Mouse (Mus musculus) forebrain, embryonic 14.5 days (tissue): Measurements from ENCODE around the gene Dazap1. TPM values are rescaled to one million over a fixed set of nuclear protein-coding genes. Genes with fewer than 3 reads are reported as not detected.

ENCODE experiments used
- ATAC-seq: fragments of 200-750 bp; cut with Nextera tagmentation; 2 replicates; pipeline ENCODE4 v1.8.0; 2017; ENCODE audit warnings: mild to moderate bottlenecking, moderate library complexity
- DNase-seq: peaks from one replicate; pipeline ENCODE4 v3.0.0-alpha.2; 2015; ENCODE audit warnings: low spot score
- H3K27ac ChIP-seq: fragments of 300-500 bp; sonication (generic); 2 replicates; pipeline ENCODE4 v1.5.1; 2014; ENCODE audit warnings: low read depth, mild to moderate bottlenecking, control low read depth, low read length, moderate library complexity
- H3K27me3 ChIP-seq: fragments of 300-500 bp; sonication (generic); replicated peaks from 2 replicates; pipeline ENCODE4 v1.6.1; 2014; ENCODE audit warnings: low read length, control low read depth, mixed read lengths; ENCODE audit not compliant: control insufficient read depth, insufficient read depth
- H3K36me3 ChIP-seq: fragments of 300-500 bp; sonication (generic); 2 replicates; pipeline ENCODE4 v1.6.1; 2014; ENCODE audit warnings: low read length, control low read depth; ENCODE audit not compliant: control insufficient read depth, insufficient read depth
- H3K4me1 ChIP-seq: fragments of 300-500 bp; sonication (generic); 2 replicates; pipeline ENCODE4 v1.6.1; 2014; ENCODE audit warnings: antibody characterized with exemption, low read length, control low read depth; ENCODE audit not compliant: control insufficient read depth, insufficient read depth
- H3K4me2 ChIP-seq: fragments of 300-500 bp; sonication (generic); 2 replicates; pipeline ENCODE4 v1.6.1; 2014; ENCODE audit warnings: mild to moderate bottlenecking, control low read depth, low read length
- H3K4me3 ChIP-seq: fragments of 300-500 bp; sonication (generic); 2 replicates; pipeline ENCODE4 v1.5.1; 2014; ENCODE audit warnings: low read depth, low read length, control low read depth
- H3K9ac ChIP-seq: fragments of 300-500 bp; sonication (generic); 2 replicates; pipeline ENCODE4 v1.6.1; 2014; ENCODE audit warnings: mild to moderate bottlenecking, low read length, control low read depth, moderate library complexity
- H3K9me3 ChIP-seq: fragments of 300-500 bp; sonication (generic); replicated peaks from 2 replicates; pipeline ENCODE4 v1.6.1; 2016; ENCODE audit warnings: low read length, control low read depth, mixed read lengths; ENCODE audit not compliant: control insufficient read depth
- WGBS: fragments of 180-500 bp; shearing (Covaris S2); extraction: QIAGEN DNeasy Blood & Tissue Kit; methylation state at CpG from one replicate; pipeline ENCODE4 v1.1.7; 2014; 5-methylcytosine and 5-hydroxymethylcytosine counted together
- polyA plus RNA-seq: library from polyadenylated mRNA; unstranded; fragments of >200 nt; fragmentation: Nextera tagmentation; extraction: Ambion mirVana; gene quantifications from 2 replicates; pipeline ENCODE4 v1.2.1, GENCODE M21; 2014

The Dazap1 gene
- polyA plus RNA-seq, 1 experiment from 2014 or later, result 46.0 TPM

- H3K4me3 ChIP-seq, result peak overlapping the region; percentile 74
- ATAC-seq (peak; percentile 83), DNase-seq (peak; percentile 96)
- H3K27me3 ChIP-seq, result no peaks in the 10 kb centered on the region
- no peaks in the 10 kb centered on the region for H3K9me3 ChIP-seq
- peak overlapping the region; percentile 98 for H3K27ac ChIP-seq
- H3K4me2 ChIP-seq, result peak overlapping the region; percentile 75
- peak overlapping the region; percentile 99 for H3K9ac ChIP-seq
- H3K36me3 ChIP-seq, result peaks cover 37% of the 10 kb centered on the region
- H3K4me1 ChIP-seq, result peaks cover 39% of the 10 kb centered on the region
- WGBS, result 1% methylated on average over 26 of the region's 26 CpGs
These were observed 37.4 kb downstream of the Dazap1 start for GRCm38 (mm10) chr10:80298571-80299281.

- peak overlapping the region; percentile 99 for H3K9ac ChIP-seq
- no peaks in the 10 kb centered on the region for H3K9me3 ChIP-seq
- WGBS, result 4% methylated on average over 13 of the region's 15 CpGs
- no peaks in the 10 kb centered on the region for H3K27me3 ChIP-seq
- H3K4me3 ChIP-seq, result peak overlapping the region; percentile 74
- ATAC-seq, result peak; percentile 2; the same call in 1 of the 2 replicates
- peaks cover 37% of the 10 kb centered on the region for H3K36me3 ChIP-seq
- H3K4me2 ChIP-seq, result peak overlapping the region; percentile 75
- peak; percentile 49 for DNase-seq
- peak overlapping the region; percentile 98 for H3K27ac ChIP-seq
- H3K4me1 ChIP-seq, result peaks cover 39% of the 10 kb centered on the region
These were observed 38.0 kb downstream of the Dazap1 start for GRCm38 (mm10) chr10:80299301-80299700.

- no peak for DNase-seq
These were observed 38.5 kb downstream of the Dazap1 start for GRCm38 (mm10) chr10:80299824-80300223.

GRCm38 (mm10) chr10:80300672-80301181 lies 39.4 kb downstream of the Dazap1 start:
- peak; percentile 76 for ATAC-seq
- peak overlapping the region; percentile 98 for H3K27ac ChIP-seq

More at GRCm38 (mm10) chr10:80299824-80300223, 38.5 kb downstream of the Dazap1 start:
- peaks cover 37% of the 10 kb centered on the region for H3K36me3 ChIP-seq
- peak overlapping the region; percentile 98 for H3K27ac ChIP-seq
- H3K4me2 ChIP-seq, result peak overlapping the region; percentile 75
- no peak for ATAC-seq
- H3K9me3 ChIP-seq, result no peaks in the 10 kb centered on the region
- H3K27me3 ChIP-seq, result no peaks in the 10 kb centered on the region
- peak overlapping the region; percentile 74 for H3K4me3 ChIP-seq
- H3K9ac ChIP-seq, result peak overlapping the region; percentile 99
- peaks cover 44% of the 10 kb centered on the region for H3K4me1 ChIP-seq
- 41% methylated on average over 10 of the region's 10 CpGs for WGBS

GRCm38 (mm10) chr10:80301256-80302081 lies 40.2 kb downstream of the Dazap1 start:
- peaks cover 49% of the 10 kb centered on the region for H3K36me3 ChIP-seq
- peak overlapping the region; percentile 74 for H3K4me3 ChIP-seq
- DNase-seq (no peak), ATAC-seq (no peak)
- peak overlapping the region; percentile 98 for H3K27ac ChIP-seq
- H3K4me1 ChIP-seq, result peaks cover 39% of the 10 kb centered on the region
- H3K4me2 ChIP-seq, result peak overlapping the region; percentile 75
- H3K27me3 ChIP-seq, result no peaks in the 10 kb centered on the region
- WGBS, result 71% methylated on average over 10 of the region's 10 CpGs
- no peaks in the 10 kb centered on the region for H3K9me3 ChIP-seq
- H3K9ac ChIP-seq, result peak overlapping the region; percentile 99

More at GRCm38 (mm10) chr10:80300672-80301181, 39.4 kb downstream of the Dazap1 start:
- no peaks in the 10 kb centered on the region for H3K9me3 ChIP-seq
- H3K4me3 ChIP-seq, result peak overlapping the region; percentile 74
- H3K27me3 ChIP-seq, result no peaks in the 10 kb centered on the region
- DNase-seq, result peak; percentile 95
- peaks cover 42% of the 10 kb centered on the region for H3K36me3 ChIP-seq
- H3K4me2 ChIP-seq, result peak overlapping the region; percentile 75
- peak overlapping the region; percentile 99 for H3K9ac ChIP-seq
- H3K4me1 ChIP-seq, result peaks cover 41% of the 10 kb centered on the region
- WGBS, result 5% methylated on average over 11 of the region's 11 CpGs

GRCm38 (mm10) chr10:80302082-80302355 lies 40.7 kb downstream of the Dazap1 start:
- Histone ChIP-seq H3K4me2 (peak overlapping the region; percentile 75), H3K4me3 (peak overlapping the region; percentile 74), H3K9me3 (no peaks in the 10 kb centered on the region), H3K27me3 (no peaks in the 10 kb centered on the region), H3K36me3 (peaks cover 55% of the 10 kb centered on the region), H3K9ac (peak overlapping the region; percentile 99), H3K27ac (peak overlapping the region; percentile 98), H3K4me1 (peaks cover 33% of the 10 kb centered on the region)
- ATAC-seq, result no peak
- DNase-seq, result no peak
- WGBS, result 72% methylated on average over 5 of the region's 5 CpGs

GRCm38 (mm10) chr10:80302471-80302881 lies 41.2 kb downstream of the Dazap1 start:
- H3K27me3 ChIP-seq, result no peaks in the 10 kb centered on the region
- H3K9me3 ChIP-seq, result no peaks in the 10 kb centered on the region
- peaks cover 59% of the 10 kb centered on the region for H3K36me3 ChIP-seq
- ATAC-seq (no peak), DNase-seq (peak; percentile 52)
- peak overlapping the region; percentile 74 for H3K4me3 ChIP-seq
- H3K27ac ChIP-seq, result peak overlapping the region; percentile 98; the same call in 1 of the 2 replicates
- H3K4me2 ChIP-seq, result peak overlapping the region; percentile 75
- WGBS, result 30% methylated on average over 9 of the region's 9 CpGs
- peak overlapping the region; percentile 99 for H3K9ac ChIP-seq
- H3K4me1 ChIP-seq, result peaks cover 29% of the 10 kb centered on the region

- H3K4me1 ChIP-seq, result peaks cover 20% of the 10 kb centered on the region
- peak overlapping the region; percentile 4; the same call in 1 of the 2 replicates for H3K4me3 ChIP-seq
- WGBS, result 36% methylated on average over 12 of the region's 12 CpGs
- H3K9me3 ChIP-seq, result no peaks in the 10 kb centered on the region
- H3K36me3 ChIP-seq, result peaks cover 79% of the 10 kb centered on the region
- DNase-seq (no peak), ATAC-seq (no peak)
- peak overlapping the region; percentile 1; the same call in 1 of the 2 replicates for H3K4me2 ChIP-seq
- no peak overlapping the region for H3K27ac ChIP-seq
- no peak overlapping the region for H3K9ac ChIP-seq
- no peaks in the 10 kb centered on the region for H3K27me3 ChIP-seq
These were observed 43.2 kb downstream of the Dazap1 start for GRCm38 (mm10) chr10:80304458-80304857.
